ENCODE assay signal across 8 mouse cellular contexts in the genomic region with DNA sequence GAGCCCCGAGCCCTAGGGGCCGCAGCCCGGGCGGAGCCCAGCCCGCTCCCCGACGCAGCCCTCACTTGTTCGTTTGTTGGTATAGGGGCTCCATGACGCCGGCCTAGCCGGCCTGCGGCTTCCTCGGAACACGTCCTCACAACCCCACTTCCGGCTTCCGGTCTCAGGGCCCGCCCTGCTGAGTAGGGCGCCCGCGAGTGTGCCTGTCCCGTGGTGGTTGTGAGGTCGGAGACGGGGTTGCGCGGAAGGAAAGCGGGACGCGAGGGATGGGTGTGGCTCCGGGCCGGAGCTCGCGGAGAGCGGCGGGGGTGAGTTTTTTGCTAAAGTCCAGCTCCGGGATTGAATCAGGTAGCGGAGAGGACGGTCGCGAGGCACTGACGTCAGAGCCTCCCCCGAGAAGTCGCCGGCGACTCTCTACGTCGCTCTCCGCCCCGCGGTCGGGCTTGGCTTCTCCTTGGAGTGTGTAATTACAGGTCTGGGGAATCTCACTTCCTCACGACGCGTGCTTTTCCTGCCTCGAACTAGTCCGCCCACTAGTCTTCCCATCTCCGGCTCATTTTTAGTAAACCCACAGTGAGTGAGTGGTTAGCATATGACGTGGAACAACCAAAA. TPM values are rescaled to one million over a fixed set of nuclear protein-coding genes. Genes with fewer than 3 reads are reported as not detected.
DNase-seq lines count a peak whose midpoint lies in the region; ATAC-seq and TF ChIP-seq lines count a peak whose summit lies in the region.

A gene (minus strand): TSS at position 334 of the 612 bp plus-strand sequence.

- TF ChIP-seq CTCF in liver, embryonic 14.5 days (IDR thresholded peaks at IDR 0.05; ENCODE audit: low read depth): no peak; the same call in 1 of the 2 replicates
- TF ChIP-seq CTCF in stomach, postnatal 0 days (IDR thresholded peaks at IDR 0.05; ENCODE audit: low read depth): no peak

- H3K36me3 ChIP-seq in forebrain, embryonic 10.5 days (replicated peaks): 0 out of 2 replicates have a peak, but pooled peaks cover 6% of the 10 kb centered on the region
- no peaks in the 10 kb centered on the region for H3K36me3 ChIP-seq in heart, embryonic 15.5 days
- no peaks in the 10 kb centered on the region for H3K36me3 ChIP-seq in liver, embryonic 14.5 days (replicated peaks; ENCODE audit: control insufficient read depth, insufficient read depth, low read depth)
- no peaks in the 10 kb centered on the region for H3K36me3 ChIP-seq in neural tube, embryonic 11.5 days (ENCODE audit: control insufficient read depth, insufficient read depth, low read length)
- no peaks in the 10 kb centered on the region for H3K36me3 ChIP-seq in stomach, postnatal 0 days (ENCODE audit: control insufficient read depth, insufficient read depth, low read length)

- peak; percentile 96 for ATAC-seq in CD4-positive, CD25-positive, alpha-beta regulatory T cell, adult 4 months
- ATAC-seq in heart, embryonic 15.5 days (replicated peaks; ENCODE audit: insufficient number of reproducible peaks, insufficient read depth, low FRiP score, low read depth): peak; percentile 94
- ATAC-seq in liver, embryonic 14.5 days (ENCODE audit: insufficient read depth): peak; percentile 97
- ATAC-seq in neural tube, embryonic 11.5 days (ENCODE audit: insufficient read depth, low FRiP score, low TSS enrichment): peak; percentile 96
- ATAC-seq in stomach, postnatal 0 days (ENCODE audit: low FRiP score, low TSS enrichment): peak; percentile 97

- peaks cover 15% of the 10 kb centered on the region for H3K4me1 ChIP-seq in forebrain, embryonic 10.5 days
- peaks cover 12% of the 10 kb centered on the region for H3K4me1 ChIP-seq in heart, embryonic 15.5 days (replicated peaks)
- H3K4me1 ChIP-seq in liver, embryonic 14.5 days (replicated peaks; ENCODE audit: control insufficient read depth in 2 of 2, insufficient read depth in 2 of 2, low read length in 1 of 2): peaks cover 3 to 11% of the 10 kb centered on the region in 2 experiments
- H3K4me1 ChIP-seq in neural tube, embryonic 11.5 days (ENCODE audit: control insufficient read depth, insufficient read depth, low read length): peaks cover 3% of the 10 kb centered on the region; the same call in 1 of the 2 replicates
- no peaks in the 10 kb centered on the region for H3K4me1 ChIP-seq in stomach, postnatal 0 days (replicated peaks; ENCODE audit: control insufficient read depth, insufficient read depth)

- DNase-seq in c-Kit-negative CD71-positive TER-119-positive erythroid progenitor cells, embryonic 14.5 days (ENCODE audit: low read depth, low spot score): peak; percentile 79
- DNase-seq in forebrain, embryonic 10.5 days (ENCODE audit: extremely low spot score, low spot score): peak; percentile 94
- peak; percentile 92 to 96 for DNase-seq in kidney, postnatal 25 days
- DNase-seq in liver, embryonic 14.5 days (ENCODE audit: low read depth in 3 of 3, low spot score in 3 of 3): peak; percentile 70 to 81 (median 74)
- peak; percentile 93 for DNase-seq in neural tube, embryonic 11.5 days (ENCODE audit: low spot score)
- DNase-seq in stomach, postnatal 0 days (ENCODE audit: low spot score): peak; percentile 93

- H3K9me3 ChIP-seq in forebrain, embryonic 10.5 days: no peaks in the 10 kb centered on the region
- no peaks in the 10 kb centered on the region for H3K9me3 ChIP-seq in heart, embryonic 15.5 days (replicated peaks)
- H3K9me3 ChIP-seq in liver, embryonic 14.5 days (ENCODE audit: control insufficient read depth, low read length): no peaks in the 10 kb centered on the region
- H3K9me3 ChIP-seq in neural tube, embryonic 11.5 days (ENCODE audit: control insufficient read depth, low read length): no peaks in the 10 kb centered on the region
- no peaks in the 10 kb centered on the region for H3K9me3 ChIP-seq in stomach, postnatal 0 days (ENCODE audit: control insufficient read depth, low read length)

- peak within 1 kb of the TSS; percentile 90 for H3K4me3 ChIP-seq in forebrain, embryonic 10.5 days
- H3K4me3 ChIP-seq in heart, embryonic 15.5 days: peak within 1 kb of the TSS; percentile 99
- peak within 1 kb of the TSS; percentile 82 to 84 for H3K4me3 ChIP-seq in liver, embryonic 14.5 days (ENCODE audit: insufficient read depth in 1 of 2, low read depth in 2 of 2, low read length in 2 of 2)
- H3K4me3 ChIP-seq in neural tube, embryonic 11.5 days (ENCODE audit: low read depth, low read length): peak within 1 kb of the TSS; percentile 67
- peak within 1 kb of the TSS; percentile 91 for H3K4me3 ChIP-seq in stomach, postnatal 0 days (ENCODE audit: low read depth, low read length)

- TF ChIP-seq EP300 in liver, embryonic 14.5 days (IDR thresholded peaks at IDR 0.05; ENCODE audit: low read depth): 0 out of 2 replicates have a peak, but pooled peaks have one; percentile 37
- TF ChIP-seq EP300 in stomach, postnatal 0 days (optimal IDR thresholded peaks at IDR 0.05): no peak

- peak within 1 kb of the TSS; percentile 73 for H3K4me2 ChIP-seq in heart, embryonic 15.5 days
- H3K4me2 ChIP-seq in liver, embryonic 14.5 days (ENCODE audit: low read depth): peak within 1 kb of the TSS; percentile 73
- H3K4me2 ChIP-seq in neural tube, embryonic 11.5 days (ENCODE audit: low read depth): peak within 1 kb of the TSS; percentile 52
- peak within 1 kb of the TSS; percentile 72 for H3K4me2 ChIP-seq in stomach, postnatal 0 days (replicated peaks; ENCODE audit: low read depth)

- peak within 1 kb of the TSS; percentile 99 for H3K27ac ChIP-seq in forebrain, embryonic 10.5 days
- H3K27ac ChIP-seq in heart, embryonic 15.5 days: peak within 1 kb of the TSS; percentile 99
- peak within 1 kb of the TSS; percentile 63 for H3K27ac ChIP-seq in liver, embryonic 14.5 days
- H3K27ac ChIP-seq in neural tube, embryonic 11.5 days (ENCODE audit: low read depth, low read length): peak within 1 kb of the TSS; percentile 90
- peak within 1 kb of the TSS; percentile 98 for H3K27ac ChIP-seq in stomach, postnatal 0 days (replicated peaks)

- no peaks in the 10 kb centered on the region for H3K27me3 ChIP-seq in forebrain, embryonic 10.5 days (ENCODE audit: poor library complexity, severe bottlenecking)
- no peaks in the 10 kb centered on the region for H3K27me3 ChIP-seq in heart, embryonic 15.5 days
- no peaks in the 10 kb centered on the region for H3K27me3 ChIP-seq in liver, embryonic 14.5 days (ENCODE audit: control insufficient read depth, insufficient read depth, low read length)
- H3K27me3 ChIP-seq in neural tube, embryonic 11.5 days (ENCODE audit: control insufficient read depth, insufficient read depth, low read length): no peaks in the 10 kb centered on the region
- no peaks in the 10 kb centered on the region for H3K27me3 ChIP-seq in stomach, postnatal 0 days (ENCODE audit: control insufficient read depth, insufficient read depth, low read length)

- H3K9ac ChIP-seq in heart, embryonic 15.5 days: peak within 1 kb of the TSS; percentile 96
- H3K9ac ChIP-seq in liver, embryonic 14.5 days (replicated peaks): peak within 1 kb of the TSS; percentile 80
- peak within 1 kb of the TSS; percentile 84 for H3K9ac ChIP-seq in neural tube, embryonic 11.5 days (ENCODE audit: low read length)
- H3K9ac ChIP-seq in stomach, postnatal 0 days (ENCODE audit: low read length): peak within 1 kb of the TSS; percentile 94

- whole genome bisulfite sequencing in forebrain, embryonic 10.5 days: under 1% methylated on average over 57 of the region's 57 CpGs
- WGBS in heart, embryonic 15.5 days: under 1% methylated on average over 57 of the region's 57 CpGs
- WGBS in liver, embryonic 14.5 days (ENCODE audit: insufficient replicate concordance): under 1% methylated on average over 57 of the region's 57 CpGs
- under 1% methylated on average over 56 of the region's 57 CpGs for WGBS in neural tube, embryonic 11.5 days
- WGBS in stomach, postnatal 0 days: under 1% methylated on average over 57 of the region's 57 CpGs

RNA-seq across cellular contexts. Expression of the gene that starts here (rescaled TPM):
- polyA plus RNA-seq in CD4-positive, CD25-positive, alpha-beta regulatory T cell, adult 4 months (2017; shearing (Covaris generic)): 100 to 1,000 TPM in 1 of 2 experiments, 10 to 100 TPM in 1; 78.8 to 115 TPM
- polyA plus RNA-seq in forebrain, embryonic 10.5 days (2016; fragmentation: Nextera tagmentation; extraction: Ambion mirVana): 99.5 and 100 TPM in 2 replicates
- 51.4 and 64.5 TPM in 2 replicates for polyA plus RNA-seq in heart, embryonic 15.5 days (2015; fragmentation: Nextera tagmentation; extraction: Ambion mirVana)
- 25.4 and 27.6 TPM in 2 replicates for polyA plus RNA-seq in liver, embryonic 14.5 days (2012; rRNA removed)
- polyA plus RNA-seq in liver, embryonic 14.5 days (2014; fragmentation: Nextera tagmentation; extraction: Ambion mirVana): 39.1 and 40.3 TPM in 2 replicates
- polyA plus RNA-seq in neural tube, embryonic 11.5 days (2014; fragmentation: Nextera tagmentation; extraction: Ambion mirVana): 90.3 and 93.2 TPM in 2 replicates
- polyA plus RNA-seq in stomach, postnatal 0 days (2015; fragmentation: Nextera tagmentation; extraction: Ambion mirVana): 58.7 and 60.4 TPM in 2 replicates

Comparison
In these comparisons a context has a peak if more than half of its experiments do, and no peak if none do; other contexts are left out.
1. Peak in every context shown above with its lines: DNase-seq, ATAC-seq, H3K4me3 ChIP-seq and H3K27ac ChIP-seq.